Mouse (Mus musculus): Measurements from ENCODE around the gene Hypk.

DNA sequence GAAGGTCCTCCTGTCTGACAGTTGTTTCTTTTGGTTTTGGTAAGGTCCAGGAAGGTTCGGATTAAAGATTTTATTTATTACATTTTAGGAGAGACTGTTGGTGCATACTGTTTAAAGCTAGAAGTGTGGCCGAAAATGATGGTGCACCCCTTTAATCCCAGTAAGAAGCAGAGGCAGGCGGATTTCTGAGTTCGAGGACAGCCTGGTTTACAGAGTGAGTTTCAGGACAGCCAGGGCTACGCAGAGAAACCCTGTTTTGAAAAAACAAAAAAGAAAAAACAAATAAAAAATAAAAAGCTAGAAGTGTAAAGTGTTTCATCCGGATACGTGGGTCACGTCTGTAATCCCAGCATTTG, 21.1 kb downstream of the Hypk start:
- TF ChIP-seq CTCF (IDR thresholded peaks at IDR 0.05; ENCODE audit: low read depth): no peak
- no peak for TF ChIP-seq EP300 (optimal IDR thresholded peaks at IDR 0.05)
